Mouse (Mus musculus) C2C12 (cell line): Measurements from ENCODE around the gene Fem1a. TPM values are rescaled to one million over a fixed set of nuclear protein-coding genes. Genes with fewer than 3 reads are reported as not detected.

ENCODE experiments used
- H3K27me3 ChIP-seq: one replicate; pipeline ENCODE4 v1.6.1; 2011; ENCODE audit not compliant: control insufficient read depth, insufficient read depth, insufficient read length
- H3K36me3 ChIP-seq: one replicate; pipeline ENCODE4 v1.6.1; 2011; ENCODE audit not compliant: control insufficient read depth, insufficient read depth
- H3K4me3 ChIP-seq: one replicate; pipeline ENCODE4 v1.5.1; 2011; ENCODE audit warnings: mild to moderate bottlenecking, control low read depth; ENCODE audit not compliant: poor library complexity, insufficient read depth, severe bottlenecking
- H3K79me2 ChIP-seq: one replicate; pipeline ENCODE4 v1.6.1; 2011; ENCODE audit not compliant: control insufficient read depth, insufficient read depth
- H3K79me3 ChIP-seq: one replicate; pipeline ENCODE4 v1.6.1; 2011; ENCODE audit warnings: low read depth, control low read depth
- H3ac ChIP-seq: one replicate; pipeline ENCODE3; 2011; ENCODE audit warnings: low read depth; ENCODE audit not compliant: control insufficient read depth, insufficient read length
- CEBPB ChIP-seq: IDR thresholded peaks from one replicate; pipeline ENCODE4 v1.6.1; 2011; ENCODE audit warnings: low read depth, mild to moderate bottlenecking, control low read depth, moderate library complexity
- CTCF ChIP-seq: IDR thresholded peaks from one replicate; pipeline ENCODE4 v1.5.1; 2011; ENCODE audit not compliant: control insufficient read depth, insufficient read depth, insufficient read length
- FOSL1 ChIP-seq: IDR thresholded peaks from one replicate; pipeline ENCODE4 v1.8.0; 2011; ENCODE audit warnings: mild to moderate bottlenecking, low read length; ENCODE audit not compliant: poor library complexity, insufficient read depth, severe bottlenecking
- MAX ChIP-seq: IDR thresholded peaks from one replicate; pipeline ENCODE4 v1.6.1; 2011; ENCODE audit warnings: mild to moderate bottlenecking, control low read depth
- MYOD1 ChIP-seq: IDR thresholded peaks from one replicate; pipeline ENCODE4 v1.6.1; 2011; ENCODE audit warnings: low read depth; ENCODE audit not compliant: control insufficient read depth, insufficient read length
- MYOG ChIP-seq: IDR thresholded peaks from one replicate; pipeline ENCODE4 v1.6.1; 2011; ENCODE audit not compliant: control insufficient read depth, insufficient read length; ENCODE audit errors: extremely low read depth
- USF1 ChIP-seq: IDR thresholded peaks from one replicate; pipeline ENCODE4 v1.6.1; 2011; ENCODE audit warnings: low read depth, mild to moderate bottlenecking, control low read depth, moderate library complexity
- polyA plus RNA-seq: library from polyadenylated mRNA; unstranded; fragments of >200 nt; fragmentation: generic; extraction: Trizol; gene quantifications from one replicate; pipeline ENCODE4 v1.2.1, GENCODE M21; 2012; ENCODE audit warnings: missing spikeins

Fem1a gene
- polyA plus RNA-seq, 1 experiment, result 18.1 TPM

DNA sequence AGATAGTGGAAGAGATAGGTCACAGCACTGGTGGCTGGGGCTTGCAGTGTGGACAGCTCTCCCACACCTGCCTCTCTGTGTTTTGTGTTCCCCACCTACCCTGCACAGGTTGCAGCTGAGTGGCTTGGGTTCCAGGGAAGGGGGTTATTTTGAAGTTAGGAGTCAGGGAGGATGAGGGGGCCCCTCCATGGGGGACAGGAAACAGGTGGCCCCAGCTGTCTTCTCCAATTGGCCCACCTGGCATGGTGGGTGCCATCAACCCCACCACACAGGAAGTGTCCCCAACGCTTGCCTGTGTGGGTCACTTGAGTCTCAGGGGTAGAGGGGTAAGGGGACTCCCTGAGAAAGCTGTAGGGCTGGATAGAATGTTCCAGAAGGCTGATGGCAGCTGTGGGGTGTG, 36.7 kb downstream of the Fem1a start:
- no peaks in the 10 kb centered on the region for H3K36me3 ChIP-seq
- no peak for TF ChIP-seq CEBPB
- no peak for TF ChIP-seq USF1
- no peak for TF ChIP-seq MAX
- no peak for TF ChIP-seq CTCF
- TF ChIP-seq MYOD1, result no peak
- no peak for TF ChIP-seq FOSL1
- no peak for TF ChIP-seq MYOG
- H3K27me3 ChIP-seq, result no peaks in the 10 kb centered on the region

GRCm38 (mm10) chr17:56294241-56294640, 37.6 kb downstream of the Fem1a start:
- Histone ChIP-seq H3K27me3 (no peaks in the 10 kb centered on the region), H3K79me3 (no peaks in the 10 kb centered on the region), H3K4me3 (no peak overlapping the region), H3K36me3 (no peaks in the 10 kb centered on the region), H3ac (no peak overlapping the region), H3K79me2 (no peaks in the 10 kb centered on the region)
- no peak for TF ChIP-seq MYOD1

More for the DNA sequence above, 36.7 kb downstream of the Fem1a start:
- no peak overlapping the region for H3K4me3 ChIP-seq
- H3ac ChIP-seq, result no peak overlapping the region
- peaks cover 8% of the 10 kb centered on the region for H3K79me2 ChIP-seq
- H3K79me3 ChIP-seq, result no peaks in the 10 kb centered on the region

GRCm38 (mm10) chr17:56296201-56296600, 39.6 kb downstream of the Fem1a start:
- no peaks in the 10 kb centered on the region for H3K79me3 ChIP-seq
- no peak overlapping the region for H3K4me3 ChIP-seq
- no peak overlapping the region for H3ac ChIP-seq
- no peaks in the 10 kb centered on the region for H3K36me3 ChIP-seq
- H3K27me3 ChIP-seq, result no peaks in the 10 kb centered on the region
- H3K79me2 ChIP-seq, result no peaks in the 10 kb centered on the region
- no peak for TF ChIP-seq MAX
- TF ChIP-seq MYOD1, result no peak
- no peak for TF ChIP-seq CTCF
- TF ChIP-seq USF1, result peak; percentile 22
- TF ChIP-seq MYOG, result no peak
- no peak for TF ChIP-seq FOSL1
- TF ChIP-seq CEBPB, result no peak

DNA sequence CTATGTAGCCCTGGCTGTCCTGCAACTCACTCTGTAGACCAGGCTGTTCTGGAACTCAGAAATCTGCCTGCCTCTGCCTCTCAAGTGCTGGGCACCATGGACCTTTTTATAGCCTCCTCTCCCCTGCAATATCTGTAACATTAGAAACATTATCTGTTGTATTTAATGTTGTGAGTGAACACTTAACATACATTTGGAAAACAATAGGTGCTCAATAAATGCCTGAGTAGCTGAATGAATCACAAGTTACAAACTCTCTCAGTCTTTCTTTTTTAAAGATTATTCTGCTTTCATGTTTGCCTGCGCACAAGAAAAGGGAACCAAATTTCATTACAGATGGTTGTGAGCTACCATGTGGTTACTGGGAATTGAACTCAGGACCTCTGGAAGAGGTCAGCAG, 41.6 kb downstream of the Fem1a start:
- no peaks in the 10 kb centered on the region for H3K79me2 ChIP-seq
- H3K79me3 ChIP-seq, result no peaks in the 10 kb centered on the region
- TF ChIP-seq MYOD1, result no peak
- TF ChIP-seq CEBPB, result no peak
- no peak for TF ChIP-seq FOSL1
- no peak for TF ChIP-seq MAX
- no peak for TF ChIP-seq MYOG
- TF ChIP-seq USF1, result no peak
- TF ChIP-seq CTCF, result no peak
- no peaks in the 10 kb centered on the region for H3K27me3 ChIP-seq
- H3K36me3 ChIP-seq, result no peaks in the 10 kb centered on the region
- H3ac ChIP-seq, result no peak overlapping the region
- H3K4me3 ChIP-seq, result no peak overlapping the region

GRCm38 (mm10) chr17:56300186-56300585, 43.6 kb downstream of the Fem1a start, which contains the start of gene Arrdc5:
TSS of gene Arrdc5 (minus strand) at chr17:56300286.
- TF ChIP-seq USF1, result no peak
- no peak for TF ChIP-seq CEBPB
- TF ChIP-seq FOSL1, result no peak
- TF ChIP-seq MYOD1, result no peak
- TF ChIP-seq CTCF, result no peak
- TF ChIP-seq MAX, result no peak
- no peak for TF ChIP-seq MYOG
- Histone ChIP-seq H3ac (no peak within 1 kb of the TSS), H3K4me3 (no peak within 1 kb of the TSS), H3K27me3 (no peaks in the 10 kb centered on the region), H3K79me2 (peaks cover 12% of the 10 kb centered on the region), H3K36me3 (peaks cover 4% of the 10 kb centered on the region), H3K79me3 (peaks cover 8% of the 10 kb centered on the region)

DNA sequence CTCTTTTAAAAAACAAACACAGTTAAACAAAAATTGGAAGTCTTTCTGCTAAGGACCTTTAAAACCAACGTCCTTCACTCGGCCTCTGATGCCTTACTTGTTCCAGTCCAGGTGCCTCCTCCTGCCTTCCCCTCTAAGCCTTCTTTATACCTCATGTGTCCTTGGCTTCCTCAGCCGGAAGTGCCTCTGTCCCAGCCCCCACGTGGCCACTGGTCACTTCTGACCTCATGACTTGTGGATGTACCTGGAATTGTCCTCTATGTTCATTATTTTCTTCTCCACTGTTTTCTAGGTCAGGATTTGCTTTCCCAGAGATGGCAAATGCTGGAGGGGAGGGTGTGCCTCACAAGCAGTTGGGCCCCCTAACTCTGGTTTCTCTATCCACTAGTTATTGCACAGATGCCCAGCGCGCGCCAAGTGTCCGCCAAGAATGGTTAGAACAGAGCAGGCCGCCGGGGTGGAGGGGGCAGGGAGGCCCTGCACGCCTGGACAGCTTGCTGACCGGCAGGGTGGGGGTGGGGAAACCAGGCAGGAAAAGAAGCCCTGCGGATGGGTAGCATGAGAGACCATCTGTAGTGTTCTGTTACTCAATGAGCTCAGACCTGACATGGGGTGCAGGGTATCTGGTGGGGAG, 45.9 kb downstream of the Fem1a start:
- TF ChIP-seq MAX, result no peak
- TF ChIP-seq CEBPB, result no peak
- no peak for TF ChIP-seq MYOD1
- no peak for TF ChIP-seq CTCF
- TF ChIP-seq FOSL1, result no peak
- TF ChIP-seq USF1, result no peak
- Histone ChIP-seq H3ac (no peak overlapping the region), H3K36me3 (peaks cover 25% of the 10 kb centered on the region), H3K79me2 (peaks cover 35% of the 10 kb centered on the region), H3K27me3 (no peaks in the 10 kb centered on the region), H3K4me3 (no peak overlapping the region), H3K79me3 (peaks cover 31% of the 10 kb centered on the region)
